Mouse (Mus musculus): ENCODE measurements around the gene Gpr55.

DNA sequence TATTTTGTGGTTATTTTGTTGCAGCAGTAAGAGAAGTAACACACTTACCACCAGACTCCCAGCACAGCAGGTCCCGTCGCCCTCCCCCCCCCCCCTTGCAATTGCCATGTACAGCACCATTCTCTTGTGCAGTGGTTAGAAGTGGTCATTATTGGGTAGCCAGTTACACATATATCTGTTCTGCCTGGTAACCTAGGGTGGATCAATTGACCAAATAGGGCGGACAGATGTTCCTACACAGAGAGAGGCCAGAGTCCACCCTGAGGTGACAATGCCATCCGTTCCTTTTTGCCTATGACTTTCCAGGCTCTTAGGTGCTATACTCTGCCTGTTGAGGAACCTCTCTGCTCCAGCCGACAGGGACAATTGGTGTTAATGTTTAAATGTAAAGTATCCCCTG is 35.6 kb downstream of the Gpr55 start:
- TF ChIP-seq POLR2A (IDR thresholded peaks at IDR 0.05; ENCODE audit: borderline replicate concordance, low read depth, low read length), result no peak
- no peak for TF ChIP-seq CTCF (IDR thresholded peaks at IDR 0.05; ENCODE audit: low read depth, low read length)

Data from bone marrow macrophage, adult 2 months (primary cell).